Mouse (Mus musculus) thymus, postnatal 36 days (tissue): ENCODE data around the gene Nek7.

Source experiments
- DNase-seq, 2 experiments: peaks; one replicate each; pipeline ENCODE4 v3.0.0; 2022; ENCODE audit warnings: mixed read lengths in 2 of 2

Gene Nek7

DNA sequence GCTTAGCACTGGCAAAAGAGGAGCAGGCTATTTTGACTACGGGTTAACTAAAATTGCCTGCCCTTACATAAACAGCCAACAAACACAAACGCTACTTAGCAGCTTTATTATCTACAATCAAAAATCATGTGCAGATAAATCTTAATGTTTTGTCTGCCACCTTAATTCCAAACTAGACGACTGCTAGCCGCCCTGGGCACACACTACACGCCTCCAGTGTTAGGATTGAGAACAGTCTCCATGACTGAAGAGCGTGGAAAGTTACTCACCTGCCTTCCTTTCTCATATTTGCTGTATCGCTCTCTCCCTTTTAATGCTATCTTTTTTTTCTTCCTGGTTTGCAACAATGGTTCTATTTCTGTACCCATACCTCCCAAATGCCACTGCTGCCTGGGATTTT, 12.1 kb downstream of the Nek7 start:
- DNase-seq, result no peak

DNA sequence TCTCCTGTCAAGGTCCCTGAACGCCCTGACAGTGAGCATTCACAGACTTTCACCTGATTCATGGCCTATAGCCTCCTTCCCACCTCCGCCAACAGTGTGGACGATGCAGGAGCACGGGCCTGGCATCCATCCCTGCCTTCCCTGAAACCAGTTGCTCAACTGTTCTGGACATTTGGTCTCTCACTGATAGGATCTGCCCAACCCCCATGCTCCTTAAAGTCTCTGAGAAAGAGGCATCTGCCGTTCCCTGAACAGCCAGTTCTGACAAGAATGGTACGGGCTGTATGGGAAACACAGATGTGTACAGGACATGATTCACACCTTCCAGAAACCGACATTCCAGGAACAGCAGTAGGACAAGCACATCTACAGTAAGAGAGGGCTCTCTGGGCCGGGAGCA, 13.2 kb downstream of the Nek7 start:
- DNase-seq, result no peak

DNA sequence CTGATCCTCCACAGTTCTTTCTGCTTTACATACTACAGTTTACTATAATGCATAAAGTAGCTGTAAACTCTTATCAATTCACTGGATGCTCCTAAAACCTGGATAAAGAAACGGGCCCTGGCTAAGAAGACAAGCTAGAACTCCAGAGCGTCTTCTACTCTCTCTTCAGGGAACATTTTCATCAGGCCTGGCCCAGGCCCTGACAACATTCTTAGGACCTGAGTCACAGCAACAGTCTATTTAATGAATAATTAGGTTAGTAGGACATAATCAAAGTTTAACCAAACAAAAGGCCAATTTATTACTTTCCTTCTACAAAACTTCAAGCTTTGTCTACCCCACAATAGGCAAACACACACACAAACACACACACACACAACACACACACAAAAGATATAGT, 15.2 kb downstream of the Nek7 start:
- no peak for DNase-seq

DNA sequence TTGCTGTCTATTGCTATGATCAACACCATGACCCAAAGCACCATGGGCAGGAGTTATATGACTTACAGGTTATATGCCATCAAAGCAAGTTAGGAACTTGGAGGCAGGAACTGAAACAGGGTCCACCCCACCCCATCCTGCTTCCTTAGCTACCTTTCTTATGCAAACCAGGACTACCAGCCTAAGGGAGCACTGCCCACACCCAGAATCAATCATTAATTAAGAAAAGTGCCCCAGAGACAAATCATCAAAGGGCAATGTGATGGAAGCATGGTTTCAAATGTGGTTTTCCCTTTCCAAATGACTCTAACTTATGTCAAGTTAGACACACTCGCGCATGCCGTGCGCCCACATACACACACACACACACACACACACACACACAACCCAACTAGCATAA, 16.0 kb downstream of the Nek7 start:
- DNase-seq, result no peak

DNA sequence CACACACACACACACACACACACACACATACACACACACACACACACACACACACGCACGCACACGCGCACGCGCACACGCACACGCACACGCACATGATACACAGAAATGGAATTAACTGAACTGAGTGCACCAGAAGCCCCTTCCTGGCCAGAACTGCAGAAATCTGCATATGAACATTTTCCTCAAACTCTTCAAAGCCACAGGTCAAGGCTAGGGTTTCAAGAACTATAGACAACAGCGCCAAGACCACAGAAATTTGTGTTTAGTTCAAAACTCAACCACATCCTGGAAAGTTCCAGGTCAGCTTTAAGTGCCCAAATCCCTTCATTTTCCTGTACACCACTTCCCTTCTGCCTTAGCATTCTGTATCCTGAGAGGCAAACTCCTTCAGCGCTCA, 21.9 kb downstream of the Nek7 start:
- DNase-seq, result no peak

DNA sequence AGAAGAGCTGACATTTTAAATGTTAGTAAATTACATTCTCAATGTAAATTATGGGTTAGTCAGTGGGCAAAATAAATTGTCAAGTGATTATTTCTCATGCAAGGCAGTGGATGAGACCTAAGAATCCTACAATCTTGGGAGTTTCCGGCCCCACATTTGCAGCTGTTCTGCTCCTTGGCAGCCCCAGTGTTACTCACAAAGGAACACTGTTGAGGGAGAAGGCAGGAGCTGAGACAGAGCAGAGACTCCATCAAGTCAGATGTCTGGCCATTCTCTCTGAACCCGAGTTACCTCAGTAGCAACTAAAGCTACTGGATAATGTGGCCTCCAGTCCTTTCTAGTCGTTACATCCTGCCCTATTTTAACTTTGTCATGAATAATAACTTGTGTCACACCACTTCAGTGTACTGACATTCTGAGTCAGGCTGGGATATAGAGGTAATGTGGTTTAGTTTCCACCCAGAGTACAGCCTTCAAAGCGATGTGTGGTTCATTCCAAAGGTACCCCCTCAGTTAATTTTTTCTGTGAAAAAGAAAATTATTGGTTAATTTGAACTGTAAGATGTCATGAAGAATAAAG, 23.7 kb downstream of the Nek7 start:
- DNase-seq, result no peak

DNA sequence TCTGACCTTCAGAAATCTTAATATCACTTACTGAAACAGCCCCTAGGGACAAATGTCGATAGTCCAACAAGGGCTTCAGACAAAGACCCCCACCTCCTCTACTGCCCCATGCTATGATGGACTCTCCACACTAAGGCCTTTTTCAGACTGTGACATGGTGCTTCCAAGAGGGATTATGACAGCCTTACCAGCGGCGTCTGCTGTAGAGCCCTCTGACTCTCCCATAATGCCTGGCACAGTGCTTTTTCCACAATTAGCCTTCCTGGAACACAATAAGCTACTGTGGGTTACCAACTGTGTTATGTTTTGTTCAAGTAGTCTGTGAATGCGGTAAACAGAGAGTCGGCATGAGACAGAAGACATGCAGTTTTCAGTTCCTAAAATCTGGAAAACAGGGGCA, 25.0 kb downstream of the Nek7 start:
- DNase-seq, result no peak

DNA sequence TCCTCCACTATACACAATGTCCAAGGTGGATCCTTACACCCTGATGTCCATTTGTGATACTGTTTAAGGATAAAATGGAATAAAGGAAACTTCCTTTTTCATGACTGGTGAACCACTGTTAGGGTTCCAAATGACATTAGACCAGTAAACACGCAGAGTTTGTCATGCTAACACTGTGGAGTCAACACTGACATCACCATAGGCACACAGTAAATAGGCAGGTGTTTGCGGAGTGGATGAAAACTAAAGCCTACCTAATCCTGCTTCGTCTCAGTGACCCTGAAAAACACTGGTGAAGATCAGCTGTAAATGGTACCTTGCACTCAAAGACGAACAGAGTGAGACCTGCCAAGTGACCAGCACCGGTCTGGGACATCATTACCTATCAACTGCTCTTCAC, 26.0 kb downstream of the Nek7 start:
- no peak for DNase-seq

DNA sequence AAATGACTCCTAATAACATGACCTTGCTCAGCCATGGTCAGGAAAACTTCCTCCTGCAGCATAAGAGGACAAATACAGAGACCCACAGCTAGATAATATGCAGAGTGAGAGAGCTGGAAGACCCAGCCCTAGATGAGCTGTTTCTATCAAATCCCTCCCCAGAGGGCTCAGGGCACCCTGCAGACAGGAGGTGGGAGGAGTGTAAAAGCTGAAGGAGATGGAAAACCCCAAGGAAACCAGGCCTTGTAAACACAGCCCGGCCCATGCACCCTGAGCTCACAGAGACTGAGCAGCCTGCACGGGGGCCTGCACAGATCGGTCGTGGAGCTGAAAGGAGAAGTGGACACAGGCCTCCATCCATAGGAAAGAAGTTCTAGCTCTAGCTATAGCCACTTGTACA, 27.5 kb downstream of the Nek7 start:
- no peak for DNase-seq

DNA sequence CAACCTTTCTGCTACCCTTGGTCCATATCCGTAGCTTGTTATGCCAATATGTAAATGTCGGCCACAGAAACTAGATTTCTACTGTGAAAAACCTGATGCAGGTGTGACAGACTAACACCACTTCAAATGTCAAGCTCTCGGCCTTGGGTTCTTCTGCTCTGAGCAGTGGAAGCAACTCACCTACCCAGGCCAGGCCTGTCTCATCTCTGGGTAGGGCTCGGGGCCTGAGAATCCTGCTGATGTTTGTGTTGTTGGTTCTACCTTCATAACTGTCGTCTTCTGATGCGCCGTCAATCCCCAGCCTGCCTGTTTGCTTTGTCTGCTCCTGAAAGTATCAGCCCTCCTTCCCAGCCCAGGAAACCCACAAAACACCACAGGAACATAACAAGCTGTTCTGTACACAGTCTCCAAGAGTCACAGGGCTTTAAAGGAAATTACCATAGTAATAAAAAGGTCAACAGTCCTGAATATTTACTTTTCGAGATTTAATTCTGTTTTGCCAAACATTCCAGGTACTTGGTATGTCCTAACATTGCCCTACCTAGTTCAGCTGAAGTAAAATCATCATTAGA, 29.4 kb downstream of the Nek7 start:
- no peak for DNase-seq

DNA sequence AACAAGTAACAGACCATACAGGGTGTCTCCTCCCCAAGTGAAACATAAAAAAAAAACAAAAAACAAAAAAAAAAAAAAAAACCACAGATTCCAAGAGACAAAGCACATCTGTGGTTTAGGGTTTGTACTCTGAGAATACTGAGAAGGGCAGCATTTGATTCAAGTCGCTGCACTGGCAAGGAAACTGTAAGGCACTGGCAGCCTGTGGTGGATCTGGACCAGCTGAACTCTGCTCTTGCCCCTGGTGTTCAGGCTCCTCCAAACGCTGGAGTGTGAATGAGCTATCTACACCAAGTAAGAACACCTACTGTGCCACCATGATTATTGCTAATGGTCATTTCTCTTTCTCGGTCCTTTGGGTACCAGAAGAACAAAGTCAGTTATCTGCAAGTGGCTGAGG, 30.8 kb downstream of the Nek7 start:
- no peak for DNase-seq

DNA sequence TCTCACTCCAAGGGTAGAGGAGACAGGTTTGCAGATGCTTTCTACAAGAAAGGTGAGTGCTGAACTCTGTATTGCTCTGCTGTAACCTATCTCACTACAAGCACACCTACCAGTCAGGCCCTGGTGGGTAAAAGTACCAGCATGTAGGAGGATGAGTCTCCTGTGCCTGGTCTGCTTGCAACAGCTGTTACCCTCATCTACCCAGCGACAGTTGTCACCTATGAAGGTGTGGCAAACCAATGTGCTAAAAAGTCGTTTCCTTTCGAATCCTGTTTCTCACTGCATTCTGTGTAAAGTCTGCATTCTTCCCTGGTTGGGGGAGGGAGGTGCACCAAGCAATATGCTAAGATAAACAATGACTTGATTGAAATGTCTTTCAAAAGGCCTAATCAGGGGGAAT, 32.1 kb downstream of the Nek7 start:
- no peak for DNase-seq

DNA sequence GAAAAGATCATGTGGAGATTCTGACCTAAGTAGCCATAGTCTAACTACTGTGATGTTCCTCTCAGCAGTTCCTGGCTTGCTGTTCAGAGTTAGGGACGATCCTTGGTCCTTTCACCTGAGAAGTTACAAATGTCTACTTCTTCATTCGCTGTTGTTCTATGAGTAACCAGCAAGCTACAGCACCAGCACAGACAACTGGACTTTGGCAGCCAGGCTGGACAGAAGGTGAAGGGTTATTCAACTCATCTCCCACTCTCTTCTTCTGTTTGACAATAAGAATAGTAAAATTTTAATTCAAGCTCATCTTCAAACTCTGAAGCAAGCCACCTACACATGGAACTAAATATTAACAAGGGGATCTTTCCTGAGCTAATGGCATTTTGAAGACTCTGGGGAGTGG, 33.0 kb downstream of the Nek7 start:
- DNase-seq, result no peak

DNA sequence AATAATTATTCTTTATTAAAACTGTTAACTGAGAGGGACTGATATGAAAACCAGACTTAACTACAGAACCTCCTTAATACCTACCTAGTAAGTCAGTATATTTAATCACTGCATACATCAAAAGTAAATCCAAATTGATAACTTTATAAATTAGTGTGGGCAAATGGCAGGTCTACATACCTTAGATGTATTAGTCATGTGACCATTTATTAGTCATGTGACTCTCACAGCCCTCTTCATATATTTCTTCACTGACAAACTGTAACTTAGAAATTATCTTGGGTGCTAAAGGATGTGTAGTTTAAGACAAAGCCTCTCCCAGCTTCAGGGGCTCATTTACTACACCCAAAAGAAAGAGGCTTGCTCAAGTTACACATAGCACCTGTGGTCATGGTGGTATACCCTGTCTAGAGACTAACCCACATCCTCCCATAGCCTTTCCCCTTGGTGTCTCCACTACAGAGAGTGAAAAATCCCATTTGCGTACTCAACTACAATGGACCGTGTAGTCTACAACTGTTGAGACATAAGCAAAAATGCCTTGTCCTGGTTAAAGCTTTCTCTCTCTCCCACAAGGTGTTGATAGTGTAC, 35.4 kb downstream of the Nek7 start:
- no peak for DNase-seq

DNA sequence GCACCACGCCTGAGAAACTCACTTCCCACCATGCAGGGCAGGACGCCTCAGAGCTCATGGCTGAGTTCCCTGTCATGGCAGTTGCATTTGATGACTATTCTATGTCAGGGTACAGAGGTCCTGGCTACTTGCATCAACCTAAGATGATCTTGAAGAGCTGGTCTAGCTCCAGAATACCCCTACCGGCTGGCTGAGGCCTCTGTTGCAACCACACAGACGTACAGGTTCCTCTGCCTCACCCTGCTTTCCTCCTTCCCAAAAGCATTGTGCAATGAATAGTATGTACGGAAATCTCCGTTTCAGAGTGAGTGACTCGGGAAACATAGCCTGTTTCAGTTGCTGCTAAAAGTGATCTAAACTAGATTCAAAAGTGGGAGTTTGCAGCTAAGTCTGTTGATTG, 37.7 kb downstream of the Nek7 start:
- no peak for DNase-seq

DNA sequence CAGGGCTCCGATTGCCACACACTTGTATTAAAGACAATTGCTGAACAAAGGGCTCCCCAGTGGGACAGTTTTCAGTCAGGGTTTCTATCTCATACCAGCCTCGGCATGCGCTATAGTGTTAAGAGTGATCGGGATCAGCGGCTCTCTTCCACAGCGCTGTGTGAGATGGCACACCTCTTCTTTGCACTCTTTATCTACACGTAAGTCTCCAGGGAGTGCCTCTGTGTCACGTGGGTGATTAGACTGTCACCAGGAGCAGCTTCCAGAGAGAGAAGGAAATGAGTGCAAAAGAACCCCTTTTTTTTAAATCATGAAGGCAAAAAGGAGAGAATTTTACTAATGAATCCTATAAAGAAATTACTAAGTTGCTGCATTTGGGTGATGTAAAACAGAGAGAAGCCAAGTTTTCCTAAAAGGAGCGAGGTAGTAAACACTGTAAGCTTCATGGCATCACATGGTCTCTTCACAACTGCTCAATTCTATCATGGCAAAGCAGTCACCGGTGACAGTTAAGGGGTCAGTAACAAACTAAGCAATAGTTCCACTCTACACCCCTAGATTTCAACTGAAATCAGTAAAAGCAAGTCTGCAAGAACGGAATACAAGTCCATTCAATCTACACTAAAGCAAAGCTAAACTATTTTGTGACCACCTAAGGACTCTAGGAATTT, 40.0 kb downstream of the Nek7 start:
- DNase-seq, result no peak

DNA sequence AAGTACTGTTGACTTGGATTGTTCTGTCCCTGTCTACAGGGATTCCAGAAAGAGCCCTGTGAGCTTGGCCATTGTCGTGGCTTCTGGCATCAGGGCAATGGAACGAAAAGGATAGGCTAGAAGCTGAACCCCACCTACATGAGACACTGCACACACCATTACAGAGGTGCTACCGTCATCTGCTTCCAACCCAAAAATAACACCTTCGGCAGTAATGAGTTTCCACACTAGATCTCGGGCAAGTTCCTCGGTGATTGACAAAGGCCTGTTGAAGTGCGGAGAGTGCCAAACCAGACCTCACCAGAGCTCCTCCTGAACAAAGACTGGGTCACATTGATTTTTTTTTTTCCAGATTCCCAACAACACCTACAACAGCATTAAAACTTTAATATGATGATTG, 40.7 kb downstream of the Nek7 start:
- DNase-seq, result no peak

DNA sequence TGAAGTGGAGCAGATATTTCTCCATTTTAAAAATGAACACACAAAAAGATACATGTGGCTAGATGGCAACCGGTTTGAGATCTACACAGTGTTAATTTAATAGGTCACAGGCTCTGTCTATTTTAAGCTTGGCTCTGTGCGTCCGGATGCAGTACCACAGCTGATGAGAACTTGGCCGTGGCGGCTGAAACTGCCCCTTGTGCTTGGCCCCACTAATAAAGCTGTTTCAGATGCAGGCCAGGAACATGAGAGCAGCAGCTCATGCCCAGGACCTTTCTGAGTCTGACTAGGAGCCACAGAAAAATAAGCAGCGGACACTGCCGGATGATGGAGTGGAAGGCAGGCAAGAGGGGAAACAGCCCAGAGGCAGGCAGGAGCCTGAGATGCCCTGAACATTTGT, 43.1 kb downstream of the Nek7 start:
- no peak for DNase-seq

DNA sequence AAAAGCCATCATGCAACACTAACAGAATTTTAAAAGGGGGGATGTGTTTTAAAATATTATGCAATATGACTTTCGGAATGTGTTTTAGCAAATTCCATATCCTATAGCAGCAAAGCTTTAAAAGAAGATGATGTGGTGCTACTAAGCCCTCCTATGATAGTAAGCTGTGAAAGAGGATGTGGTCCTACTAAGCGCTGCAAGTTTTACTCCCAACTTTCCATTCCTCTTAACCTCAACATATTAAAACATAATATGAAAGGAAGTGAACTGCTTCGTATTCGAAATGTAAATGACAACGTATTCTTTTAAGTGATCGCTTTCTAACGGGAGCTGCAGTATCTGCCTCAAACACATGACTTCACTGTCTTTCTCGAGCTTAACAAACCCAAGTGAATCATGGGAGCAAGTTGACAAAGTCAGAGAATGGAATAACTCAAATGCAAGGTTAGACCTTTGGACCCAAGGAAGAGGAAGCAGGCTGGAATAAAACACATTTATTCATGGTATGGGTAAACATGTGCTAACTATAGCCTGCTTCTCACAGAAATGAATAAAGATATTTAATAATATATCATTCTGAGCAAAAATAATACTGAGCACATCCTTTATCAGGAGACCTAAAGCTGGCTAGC, 43.8 kb downstream of the Nek7 start:
- no peak for DNase-seq

DNA sequence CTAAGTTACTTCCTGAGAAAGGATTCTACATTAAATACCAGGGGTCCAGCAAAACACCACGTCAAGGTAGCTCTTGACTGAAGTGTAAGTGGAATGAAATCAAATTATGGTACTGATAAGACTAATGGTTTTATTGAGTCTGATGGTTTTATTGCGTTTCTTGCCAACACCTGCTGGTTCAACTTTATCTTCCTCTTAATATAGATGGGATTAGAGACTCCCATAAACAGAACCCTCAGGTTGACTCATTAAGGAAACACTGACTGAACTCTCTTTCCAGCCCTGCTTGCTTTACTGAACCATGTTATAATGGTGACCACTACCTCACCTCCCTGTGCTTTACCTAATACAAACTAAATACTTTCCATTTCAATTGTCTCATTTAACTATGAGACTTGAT, 44.3 kb downstream of the Nek7 start:
- DNase-seq, result no peak

DNA sequence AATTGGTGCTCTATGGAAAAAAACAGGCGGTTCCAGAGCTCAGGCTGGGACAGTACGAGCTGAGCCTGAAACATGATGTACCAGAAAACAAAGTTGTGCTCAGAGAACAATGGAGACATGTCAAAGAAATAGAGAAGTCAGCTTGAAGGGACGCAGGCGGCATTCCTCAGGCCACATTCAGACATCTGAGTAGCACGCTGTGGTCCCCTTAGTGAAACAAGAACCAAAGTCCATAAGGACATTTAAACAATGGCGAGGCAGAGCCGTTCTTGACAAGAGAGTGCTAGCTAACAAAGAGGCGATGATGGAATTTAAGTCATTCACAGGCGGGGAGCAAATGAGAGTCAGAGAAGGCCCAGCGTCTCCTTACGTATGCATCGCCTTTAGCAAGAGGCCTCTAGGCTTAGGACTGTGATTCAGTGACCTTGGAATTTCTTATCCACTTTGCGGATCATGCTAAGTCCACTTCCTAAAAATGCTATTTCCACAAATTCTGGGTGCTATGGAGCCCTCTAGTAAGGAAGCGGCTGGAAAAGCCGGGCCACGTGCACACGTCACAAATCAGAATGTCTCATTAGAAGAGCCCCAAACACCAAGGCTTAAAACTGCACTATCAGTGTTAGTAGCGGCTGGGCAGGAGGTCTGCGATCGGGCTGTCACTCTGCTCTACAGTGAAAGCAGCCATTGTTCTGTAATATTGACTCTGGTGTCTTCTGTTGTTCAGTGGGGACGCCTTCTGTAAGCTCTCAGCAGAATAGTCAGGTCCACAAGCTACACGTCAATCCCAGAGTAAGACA, 48.2 kb downstream of the Nek7 start:
- no peak for DNase-seq

DNA sequence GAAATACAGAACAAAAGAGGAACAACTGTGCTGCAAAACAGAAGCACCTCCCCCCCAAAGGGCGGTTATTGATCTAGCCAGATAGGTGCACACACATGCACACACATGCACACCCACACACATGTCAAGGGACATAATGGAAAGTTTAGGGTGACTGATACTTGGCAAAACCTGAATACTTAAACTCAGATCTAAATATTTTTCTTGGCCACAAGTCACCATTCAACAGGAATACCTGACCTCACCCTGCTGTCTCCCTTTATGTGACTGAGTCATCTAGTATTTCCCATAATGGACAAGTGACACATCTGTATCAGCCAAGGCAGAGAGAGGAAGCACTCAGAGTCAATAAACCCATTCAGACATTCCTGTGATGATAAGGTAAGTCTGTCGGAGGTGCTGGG, 48.9 kb downstream of the Nek7 start:
- DNase-seq, result no peak
